Mouse (Mus musculus) lung, embryonic 14.5 days (tissue): ENCODE measurements at regions not wholly inside any gene's neighbourhood (a gene's known extent, or its start where the extent isn't known, plus 50 kb on each side); places are given as distances from the start of the nearest gene placed in this dataset.

Experiments used
- ATAC-seq: fragments of 200-750 bp; cut with Nextera tagmentation; 2 replicates; pipeline ENCODE4 v1.8.0; 2017; ENCODE audit warnings: mild to moderate bottlenecking, moderate TSS enrichment, moderate library complexity; ENCODE audit not compliant: insufficient read depth
- DNase-seq: peaks from one replicate; pipeline ENCODE4 v3.0.0-alpha.2; 2015
- H3K27ac ChIP-seq: fragments of 300-500 bp; sonication (generic); 2 replicates; pipeline ENCODE4 v1.5.1; 2014; ENCODE audit warnings: low read depth, mild to moderate bottlenecking, moderate library complexity
- H3K27me3 ChIP-seq: fragments of 300-500 bp; sonication (generic); 2 replicates; pipeline ENCODE4 v1.6.1; 2014; ENCODE audit warnings: low read length, control low read depth; ENCODE audit not compliant: insufficient read depth
- H3K36me3 ChIP-seq: fragments of 300-500 bp; sonication (generic); 2 replicates; pipeline ENCODE4 v1.6.1; 2014; ENCODE audit warnings: control low read depth; ENCODE audit not compliant: insufficient read depth
- H3K4me1 ChIP-seq: fragments of 300-500 bp; sonication (generic); 2 replicates; pipeline ENCODE4 v1.6.1; 2014; ENCODE audit warnings: antibody characterized with exemption, control low read depth; ENCODE audit not compliant: insufficient read depth
- H3K4me2 ChIP-seq: fragments of 300-500 bp; sonication (generic); 2 replicates; pipeline ENCODE4 v1.6.1; 2014; ENCODE audit warnings: mild to moderate bottlenecking
- H3K4me3 ChIP-seq: fragments of 300-500 bp; sonication (generic); 2 replicates; pipeline ENCODE4 v1.5.1; 2014; ENCODE audit warnings: low read depth, low read length
- H3K9ac ChIP-seq: fragments of 300-500 bp; sonication (generic); 2 replicates; pipeline ENCODE4 v1.6.1; 2014
- H3K9me3 ChIP-seq: fragments of 300-500 bp; sonication (generic); 2 replicates; pipeline ENCODE4 v1.6.1; 2016; ENCODE audit warnings: low read depth, low read length, control low read depth
- CTCF ChIP-seq: IDR thresholded peaks from 2 replicates; pipeline ENCODE4 v1.5.1; 2016; ENCODE audit warnings: antibody characterized with exemption, low read depth
- WGBS: fragments of 180-500 bp; shearing (Covaris S2); extraction: QIAGEN DNeasy Blood & Tissue Kit; methylation state at CpG from one replicate; pipeline ENCODE4 v1.1.7; 2014; 5-methylcytosine and 5-hydroxymethylcytosine counted together

DNA sequence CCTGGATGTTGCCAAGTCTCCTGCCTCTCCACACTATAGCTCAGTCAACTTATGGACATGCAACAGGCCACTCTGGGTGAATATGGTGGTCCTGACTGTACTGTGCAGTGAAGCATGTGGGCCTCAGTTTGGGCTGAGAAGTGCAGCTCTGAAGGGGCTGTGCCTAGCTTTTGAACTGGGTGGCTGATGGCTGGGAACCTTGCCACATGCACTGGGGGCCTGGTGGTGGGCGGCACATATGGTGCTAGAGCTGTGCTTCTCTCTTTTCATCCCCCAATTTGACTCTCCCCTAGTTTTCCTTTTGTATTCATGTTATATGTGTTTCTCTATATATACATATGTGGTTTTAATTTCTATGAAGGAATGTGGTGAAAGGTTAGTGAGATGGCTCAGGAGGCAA, 2144.2 kb upstream of the Lrrc6 start:
- no peaks in the 10 kb centered on the region for H3K4me1 ChIP-seq
- H3K9me3 ChIP-seq: no peaks in the 10 kb centered on the region
- H3K27me3 ChIP-seq: no peaks in the 10 kb centered on the region
- ATAC-seq: no peak
- no peak overlapping the region for H3K9ac ChIP-seq
- no peaks in the 10 kb centered on the region for H3K36me3 ChIP-seq
- 80% methylated on average over 1 of the region's 1 CpGs for WGBS
- TF ChIP-seq CTCF: no peak
- no peak for DNase-seq
- no peak overlapping the region for H3K27ac ChIP-seq
- H3K4me2 ChIP-seq: no peak overlapping the region
- H3K4me3 ChIP-seq: no peak overlapping the region

DNA sequence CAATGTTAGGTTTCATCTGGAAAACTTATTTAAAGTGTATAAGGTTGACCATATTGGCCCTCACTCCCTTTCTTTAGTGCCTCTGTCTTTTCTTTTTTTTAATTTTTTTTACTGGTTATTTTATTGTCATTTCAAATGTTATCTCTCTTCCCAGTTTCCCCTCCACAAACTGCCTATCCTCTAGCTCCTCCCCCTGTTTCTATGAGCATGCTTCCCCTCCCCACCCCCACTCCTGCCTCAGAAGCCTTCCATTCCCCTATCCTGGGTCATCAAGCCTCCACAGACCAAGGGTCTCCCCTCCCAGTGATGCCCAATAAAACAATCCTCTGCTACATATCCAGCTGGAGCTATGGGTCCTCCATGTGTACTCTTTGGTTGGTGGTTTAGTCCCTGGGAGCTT, 2134.9 kb upstream of the Lrrc6 start:
- no peak overlapping the region for H3K27ac ChIP-seq
- no peak overlapping the region for H3K4me3 ChIP-seq
- ATAC-seq: no peak
- H3K4me1 ChIP-seq: no peaks in the 10 kb centered on the region
- H3K27me3 ChIP-seq: no peaks in the 10 kb centered on the region
- H3K36me3 ChIP-seq: no peaks in the 10 kb centered on the region
- TF ChIP-seq CTCF: no peak
- no peak overlapping the region for H3K4me2 ChIP-seq
- DNase-seq: no peak
- no peak overlapping the region for H3K9ac ChIP-seq
- H3K9me3 ChIP-seq: no peaks in the 10 kb centered on the region

DNA sequence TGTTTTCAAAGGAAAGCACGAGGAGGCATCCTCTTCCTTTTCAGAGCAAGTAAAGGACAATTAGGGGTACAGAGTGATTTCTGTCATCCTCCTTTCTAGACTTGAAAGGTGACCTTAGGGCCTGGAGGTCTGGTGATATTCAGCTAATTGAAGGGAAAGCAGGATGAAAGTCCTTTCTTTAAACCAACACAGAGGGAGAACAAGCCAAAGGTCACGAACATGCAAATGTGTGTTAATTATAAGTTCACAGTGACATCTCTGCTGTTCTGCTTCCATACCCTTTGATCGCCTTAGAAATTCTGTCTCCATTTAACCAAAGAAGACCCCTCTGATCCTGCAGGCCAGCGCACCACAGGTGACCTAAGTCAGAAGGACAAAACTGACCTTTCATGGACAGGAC, 2126.3 kb upstream of the Lrrc6 start:
- 87% methylated on average over 4 of the region's 4 CpGs for WGBS
- ATAC-seq: no peak
- Histone ChIP-seq H3K27me3 (no peaks in the 10 kb centered on the region), H3K4me3 (no peak overlapping the region), H3K9me3 (no peaks in the 10 kb centered on the region), H3K27ac (no peak overlapping the region), H3K36me3 (no peaks in the 10 kb centered on the region), H3K4me2 (no peak overlapping the region), H3K4me1 (no peaks in the 10 kb centered on the region), H3K9ac (no peak overlapping the region)
- TF ChIP-seq CTCF: no peak
- DNase-seq: no peak

DNA sequence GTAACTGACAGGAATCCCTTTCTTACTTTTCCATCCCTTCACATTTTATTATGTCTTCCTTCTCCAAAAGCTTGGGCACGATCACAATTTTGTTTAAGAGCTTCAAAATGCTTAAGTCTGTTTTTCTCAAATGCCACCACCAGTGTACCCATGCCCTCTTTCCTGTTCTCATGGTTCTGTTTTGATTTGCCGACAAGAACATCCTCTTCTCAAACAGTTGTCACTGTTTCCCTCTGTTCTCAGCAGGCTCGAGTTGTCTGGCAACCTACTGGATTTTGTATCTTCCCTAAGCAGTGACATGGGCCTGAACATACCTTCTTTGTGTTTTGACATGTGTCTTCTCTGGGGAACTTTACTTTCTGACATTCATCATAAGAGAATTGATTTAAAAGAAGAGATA, 2124.1 kb upstream of the Lrrc6 start:
- H3K27ac ChIP-seq: no peak overlapping the region
- no peaks in the 10 kb centered on the region for H3K36me3 ChIP-seq
- no peak for TF ChIP-seq CTCF
- no peaks in the 10 kb centered on the region for H3K9me3 ChIP-seq
- ATAC-seq (no peak), DNase-seq (no peak)
- H3K4me2 ChIP-seq: no peak overlapping the region
- no peaks in the 10 kb centered on the region for H3K27me3 ChIP-seq
- WGBS: 44% methylated on average over 3 of the region's 3 CpGs
- H3K4me3 ChIP-seq: no peak overlapping the region
- H3K4me1 ChIP-seq: no peaks in the 10 kb centered on the region
- H3K9ac ChIP-seq: no peak overlapping the region

DNA sequence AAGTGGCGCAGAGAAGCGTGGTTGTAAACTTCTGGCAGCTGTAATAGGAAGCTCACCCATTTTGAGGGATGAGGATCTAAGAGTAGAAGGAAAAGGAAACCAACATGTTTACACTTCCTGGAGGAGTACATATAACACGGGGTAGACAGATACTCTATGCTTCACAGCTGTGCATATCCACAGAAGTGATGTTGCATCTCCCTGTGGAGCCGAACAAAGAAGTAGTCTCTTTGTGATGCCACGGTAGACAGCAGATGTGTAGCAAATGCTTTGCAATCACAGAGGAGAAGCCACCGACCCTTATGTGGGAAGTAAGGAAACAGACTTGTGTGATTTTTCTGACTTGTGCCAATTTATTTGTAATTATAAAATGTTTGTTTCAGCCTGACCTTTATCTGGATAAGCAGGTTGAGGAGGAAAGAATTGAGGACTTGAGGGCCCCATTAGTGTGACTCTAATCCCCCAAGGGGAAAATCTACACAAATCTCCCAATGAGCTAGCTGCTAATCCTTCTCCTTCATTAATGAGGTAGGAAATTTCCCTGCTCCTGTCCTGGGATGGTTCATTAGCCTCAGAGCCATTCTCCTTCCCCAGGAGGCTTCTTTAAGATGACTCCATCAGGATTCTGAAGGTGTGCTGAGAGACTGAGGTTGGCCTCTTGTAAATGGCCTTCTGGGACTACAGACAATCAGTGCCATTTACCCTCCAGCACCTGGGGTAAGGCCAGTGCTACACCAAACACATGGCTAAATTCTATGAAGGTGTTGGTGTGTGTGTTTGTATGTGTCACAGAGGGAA, 2119.9 kb upstream of the Lrrc6 start:
- Histone ChIP-seq H3K27ac (no peak overlapping the region), H3K9me3 (no peaks in the 10 kb centered on the region), H3K4me2 (no peak overlapping the region), H3K27me3 (no peaks in the 10 kb centered on the region), H3K4me3 (no peak overlapping the region), H3K4me1 (no peaks in the 10 kb centered on the region), H3K9ac (no peak overlapping the region), H3K36me3 (no peaks in the 10 kb centered on the region)
- TF ChIP-seq CTCF: no peak
- WGBS: 53% methylated on average over 6 of the region's 6 CpGs
- DNase-seq: no peak
- no peak for ATAC-seq

DNA sequence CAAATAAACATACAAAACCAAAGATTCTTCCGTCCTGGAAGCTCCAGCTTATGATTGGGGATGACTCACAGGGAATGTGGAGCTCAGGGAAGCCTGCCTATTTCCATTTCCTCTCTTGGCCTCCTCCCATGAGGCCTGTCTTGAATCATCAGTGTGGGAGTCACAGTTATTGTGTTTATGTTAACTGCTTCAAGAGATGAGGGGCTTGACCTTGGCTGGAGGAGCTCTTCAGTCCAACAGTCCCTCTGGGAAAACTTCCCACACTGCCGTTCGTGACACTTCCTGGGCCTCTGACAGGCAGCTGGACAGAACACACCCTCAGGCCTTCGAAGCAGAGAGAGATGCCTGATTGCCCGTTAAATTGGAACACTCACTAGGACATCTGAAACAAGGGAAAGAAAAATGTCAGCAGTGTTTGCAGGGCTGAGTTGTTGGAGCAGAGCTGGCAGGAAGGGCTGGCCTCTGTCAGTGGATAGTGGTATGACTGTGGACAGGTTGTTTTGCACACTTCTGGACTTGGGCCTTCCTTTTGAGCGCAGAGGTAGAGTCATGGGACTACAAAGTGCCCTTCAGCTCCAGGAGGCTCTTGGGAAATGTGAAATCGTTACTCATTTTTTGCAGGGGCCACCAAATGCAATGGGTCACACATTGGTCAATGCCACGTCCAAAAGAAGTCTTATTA, 2105.5 kb upstream of the Lrrc6 start:
- Histone ChIP-seq H3K4me3 (no peak overlapping the region), H3K4me1 (no peaks in the 10 kb centered on the region), H3K36me3 (no peaks in the 10 kb centered on the region), H3K27me3 (no peaks in the 10 kb centered on the region), H3K27ac (no peak overlapping the region), H3K9me3 (no peaks in the 10 kb centered on the region), H3K9ac (no peak overlapping the region), H3K4me2 (no peak overlapping the region)
- DNase-seq (peak; percentile 83), ATAC-seq (peak; percentile 93)
- TF ChIP-seq CTCF: no peak
- 43% methylated on average over 8 of the region's 8 CpGs for WGBS

DNA sequence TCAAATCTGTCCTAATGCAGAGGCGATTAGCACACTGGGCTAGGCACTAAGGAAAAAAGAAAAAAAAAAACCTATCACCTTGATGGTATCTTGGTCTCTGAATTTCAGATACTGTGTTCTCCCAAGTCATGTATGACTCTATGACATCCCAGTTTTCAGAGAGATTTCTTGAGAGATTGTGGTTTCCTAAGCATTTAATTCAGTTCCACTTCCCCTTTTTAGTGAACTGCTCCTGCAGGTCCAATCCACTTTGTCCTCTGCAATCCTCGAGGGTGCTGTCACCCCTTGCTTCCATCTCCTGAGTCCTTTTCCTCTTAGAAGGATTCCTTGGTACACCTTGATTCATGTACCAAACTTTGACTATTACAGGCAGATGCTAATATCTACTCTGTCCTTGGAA, 2104.8 kb upstream of the Lrrc6 start:
- Histone ChIP-seq H3K9ac (no peak overlapping the region), H3K27me3 (no peaks in the 10 kb centered on the region), H3K36me3 (no peaks in the 10 kb centered on the region), H3K4me2 (no peak overlapping the region), H3K4me3 (no peak overlapping the region), H3K9me3 (no peaks in the 10 kb centered on the region), H3K27ac (no peak overlapping the region), H3K4me1 (no peaks in the 10 kb centered on the region)
- DNase-seq (no peak), ATAC-seq (no peak)
- WGBS: 82% methylated on average over 2 of the region's 2 CpGs
- TF ChIP-seq CTCF: no peak
